Mouse (Mus musculus) heart, embryonic 13.5 days (tissue): ENCODE data around the gene Tecpr1. TPM values are rescaled to one million over a fixed set of nuclear protein-coding genes. Genes with fewer than 3 reads are reported as not detected.
A peak's percentile ranks its signal among the peaks of the same experiment; 100 is the strongest.

Source experiments
- ATAC-seq: fragments of 200-750 bp; cut with Nextera tagmentation; 2 replicates; pipeline ENCODE4 v1.8.0; 2017; ENCODE audit warnings: moderate TSS enrichment; ENCODE audit not compliant: insufficient number of reproducible peaks, low FRiP score, low TSS enrichment; ENCODE audit errors: extremely low read depth
- H3K27ac ChIP-seq: fragments of 300-500 bp; sonication (generic); replicated peaks from 2 replicates; pipeline ENCODE4 v1.5.1; 2015; ENCODE audit warnings: moderate library complexity, mild to moderate bottlenecking, inconsistent platforms
- H3K27me3 ChIP-seq: fragments of 300-500 bp; sonication (generic); replicated peaks from 2 replicates; pipeline ENCODE4 v1.6.1; 2015; ENCODE audit warnings: mild to moderate bottlenecking, inconsistent platforms
- H3K36me3 ChIP-seq: fragments of 300-500 bp; sonication (generic); 2 replicates; pipeline ENCODE4 v1.6.1; 2015; ENCODE audit warnings: mild to moderate bottlenecking, inconsistent platforms
- H3K4me1 ChIP-seq: fragments of 300-500 bp; sonication (generic); 2 replicates; pipeline ENCODE4 v1.6.1; 2015; ENCODE audit warnings: inconsistent platforms
- H3K4me2 ChIP-seq: fragments of 300-500 bp; sonication (generic); 2 replicates; pipeline ENCODE4 v1.6.1; 2015; ENCODE audit warnings: inconsistent platforms, mild to moderate bottlenecking, moderate library complexity
- H3K4me3 ChIP-seq: fragments of 300-500 bp; sonication (generic); 2 replicates; pipeline ENCODE4 v1.5.1; 2015; ENCODE audit warnings: moderate library complexity, mild to moderate bottlenecking, inconsistent platforms
- H3K9ac ChIP-seq: fragments of 300-500 bp; sonication (generic); 2 replicates; pipeline ENCODE4 v1.6.1; 2015; ENCODE audit warnings: inconsistent platforms, mild to moderate bottlenecking, moderate library complexity
- H3K9me3 ChIP-seq: fragments of 300-500 bp; sonication (generic); 2 replicates; pipeline ENCODE4 v1.6.1; 2016; ENCODE audit warnings: inconsistent platforms
- WGBS: fragments of 180-500 bp; shearing (Covaris S2); methylation state at CpG from one replicate; pipeline ENCODE4 v1.1.7; 2015; ENCODE audit warnings: mixed read lengths; 5-methylcytosine and 5-hydroxymethylcytosine counted together
- polyA plus RNA-seq: library from polyadenylated mRNA; unstranded; fragments of >200 nt; fragmentation: Nextera tagmentation; extraction: Ambion mirVana; gene quantifications from 2 replicates; pipeline ENCODE4 v1.2.1, GENCODE M21; 2015

Gene Tecpr1
- 14.7 and 15.3 TPM in 2 replicates for polyA plus RNA-seq

DNA sequence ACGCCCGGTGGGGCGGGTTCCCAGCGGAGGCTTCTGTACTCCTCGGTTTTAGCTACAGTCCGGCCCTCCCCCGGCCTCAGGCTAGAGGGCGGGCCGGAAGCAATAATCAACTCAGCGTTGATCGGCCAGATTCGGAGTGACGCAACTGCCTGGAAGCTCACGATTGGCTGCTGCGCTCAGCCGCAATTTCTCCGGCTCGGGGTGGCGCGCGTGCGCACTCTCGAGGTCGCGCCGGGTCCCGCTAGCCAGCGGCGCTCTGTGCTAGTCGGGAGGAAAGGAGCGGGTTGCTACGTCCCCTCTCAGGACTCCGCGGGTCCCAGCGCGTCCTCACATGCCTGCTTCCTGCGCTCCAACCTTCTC lies at the start of gene Tecpr1:
TSS of gene Tecpr1 (minus strand) at position 113 of the 360 bp plus-strand sequence.
- WGBS = 0% methylated on average over 37 of the region's 37 CpGs
- no peaks in the 10 kb centered on the region for H3K36me3 ChIP-seq
- no peaks in the 10 kb centered on the region for H3K9me3 ChIP-seq
- peak within 1 kb of the TSS; percentile 80 for H3K4me3 ChIP-seq
- peak within 1 kb of the TSS; percentile 79 for H3K4me2 ChIP-seq
- H3K9ac ChIP-seq = peak within 1 kb of the TSS; percentile 91
- H3K27me3 ChIP-seq = no peaks in the 10 kb centered on the region
- ATAC-seq = peak; percentile 95
- peaks cover 25% of the 10 kb centered on the region for H3K4me1 ChIP-seq
- H3K27ac ChIP-seq = peak within 1 kb of the TSS; percentile 80

DNA sequence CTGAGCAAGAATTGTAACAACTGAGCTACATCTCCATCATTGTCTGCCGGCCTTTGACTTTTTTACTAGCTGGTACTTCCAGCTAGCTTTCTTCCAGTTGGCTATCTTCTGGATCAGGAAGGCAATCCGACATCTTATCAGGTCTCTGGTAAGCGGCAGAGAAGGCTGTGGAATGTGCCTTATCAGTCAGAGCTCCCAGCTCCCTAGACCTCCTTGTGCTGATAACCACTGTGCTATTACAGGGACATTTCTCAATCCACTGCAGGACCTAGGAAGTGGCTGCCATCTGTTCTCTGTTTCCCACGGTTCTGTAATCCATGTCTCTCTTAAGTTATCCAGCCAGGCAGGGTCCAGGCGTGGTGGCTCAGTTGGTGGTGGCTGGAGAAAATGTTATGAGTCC lies 48.4 kb upstream of the Tecpr1 start:
- H3K27ac ChIP-seq = peak overlapping the region; percentile 53
- no peak for ATAC-seq
- H3K9ac ChIP-seq = 0 out of 2 replicates have a peak overlapping the region, but pooled peaks have one; percentile 8
- no peak overlapping the region for H3K4me2 ChIP-seq
- H3K36me3 ChIP-seq = peaks cover 28% of the 10 kb centered on the region
- WGBS = 10% methylated on average over 5 of the region's 5 CpGs
- no peaks in the 10 kb centered on the region for H3K27me3 ChIP-seq
- H3K4me1 ChIP-seq = peaks cover 61% of the 10 kb centered on the region
- H3K9me3 ChIP-seq = no peaks in the 10 kb centered on the region
- H3K4me3 ChIP-seq = no peak overlapping the region

DNA sequence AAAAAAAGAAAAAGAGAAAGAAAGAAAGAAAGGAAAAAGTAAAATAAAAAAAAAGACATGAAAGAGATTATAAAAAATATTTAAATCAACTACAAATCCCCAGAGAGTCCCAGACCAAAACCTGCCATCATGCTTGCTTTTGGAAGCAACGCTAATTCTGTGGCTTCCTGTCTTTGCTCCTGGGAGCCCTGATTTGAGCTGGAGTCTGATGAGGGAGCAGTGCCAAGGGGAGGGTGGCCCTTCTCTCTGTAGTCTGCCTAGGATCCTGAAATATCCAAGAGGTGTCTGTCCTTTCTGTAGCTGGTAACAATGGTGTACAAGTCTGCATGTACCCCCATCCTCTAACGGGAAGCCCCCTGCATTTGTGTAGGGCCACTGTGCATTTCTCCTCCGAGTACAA lies 47.7 kb upstream of the Tecpr1 start:
- no peak overlapping the region for H3K4me2 ChIP-seq
- peaks cover 66% of the 10 kb centered on the region for H3K4me1 ChIP-seq
- ATAC-seq = no peak
- peak overlapping the region; percentile 53 for H3K27ac ChIP-seq
- H3K27me3 ChIP-seq = no peaks in the 10 kb centered on the region
- no peak overlapping the region for H3K9ac ChIP-seq
- H3K4me3 ChIP-seq = no peak overlapping the region
- 46% methylated on average over 3 of the region's 3 CpGs for WGBS
- H3K9me3 ChIP-seq = no peaks in the 10 kb centered on the region
- peaks cover 31% of the 10 kb centered on the region for H3K36me3 ChIP-seq

DNA sequence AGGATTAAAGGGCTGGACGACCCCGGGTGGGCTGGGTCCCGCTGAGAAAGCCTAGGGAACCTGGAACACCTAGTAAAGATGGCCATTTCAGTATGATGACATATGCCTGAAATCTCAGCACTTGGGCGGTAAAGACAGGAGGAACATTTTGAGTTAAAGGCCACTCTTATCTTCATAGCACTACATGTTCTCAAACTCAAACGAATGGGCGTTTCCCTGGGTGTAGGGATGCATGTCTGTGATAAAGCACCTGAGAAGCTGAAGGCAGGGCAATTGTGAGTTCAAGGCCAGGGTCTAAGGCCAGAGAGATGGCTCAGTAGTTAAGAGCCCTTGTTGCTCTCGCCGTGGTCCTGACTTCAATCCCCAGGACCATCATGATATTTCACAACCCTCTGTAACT lies 47.0 kb upstream of the Tecpr1 start:
- no peak overlapping the region for H3K4me3 ChIP-seq
- ATAC-seq = no peak
- no peak overlapping the region for H3K9ac ChIP-seq
- H3K9me3 ChIP-seq = no peaks in the 10 kb centered on the region
- no peaks in the 10 kb centered on the region for H3K27me3 ChIP-seq
- H3K4me1 ChIP-seq = peaks cover 64% of the 10 kb centered on the region
- no peak overlapping the region for H3K27ac ChIP-seq
- no peak overlapping the region for H3K4me2 ChIP-seq
- 82% methylated on average over 8 of the region's 8 CpGs for WGBS
- H3K36me3 ChIP-seq = peaks cover 33% of the 10 kb centered on the region

DNA sequence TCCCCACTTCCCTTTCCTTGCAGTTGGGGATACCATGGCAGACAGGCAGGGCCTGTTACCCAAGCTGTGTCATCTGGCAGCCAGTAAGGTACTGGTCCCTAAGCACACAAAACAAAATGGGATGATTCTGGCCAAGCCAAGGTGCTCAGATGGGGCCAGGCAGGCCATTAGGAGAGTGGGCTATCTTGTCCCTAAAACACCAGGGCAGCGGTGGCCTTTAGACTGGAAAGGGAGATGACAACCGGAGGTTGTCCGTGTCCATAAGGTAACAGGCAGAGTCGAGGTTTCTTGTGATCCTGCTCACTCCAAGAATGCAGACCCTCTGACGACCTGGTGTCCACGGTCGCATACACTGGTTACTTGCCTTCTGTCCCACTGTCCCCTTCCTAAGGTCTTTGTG lies 46.5 kb upstream of the Tecpr1 start:
- no peak overlapping the region for H3K27ac ChIP-seq
- no peaks in the 10 kb centered on the region for H3K9me3 ChIP-seq
- H3K27me3 ChIP-seq = no peaks in the 10 kb centered on the region
- WGBS = 89% methylated on average over 7 of the region's 7 CpGs
- H3K4me2 ChIP-seq = no peak overlapping the region
- H3K4me3 ChIP-seq = no peak overlapping the region
- peaks cover 37% of the 10 kb centered on the region for H3K36me3 ChIP-seq
- peaks cover 61% of the 10 kb centered on the region for H3K4me1 ChIP-seq
- no peak overlapping the region for H3K9ac ChIP-seq
- ATAC-seq = no peak

DNA sequence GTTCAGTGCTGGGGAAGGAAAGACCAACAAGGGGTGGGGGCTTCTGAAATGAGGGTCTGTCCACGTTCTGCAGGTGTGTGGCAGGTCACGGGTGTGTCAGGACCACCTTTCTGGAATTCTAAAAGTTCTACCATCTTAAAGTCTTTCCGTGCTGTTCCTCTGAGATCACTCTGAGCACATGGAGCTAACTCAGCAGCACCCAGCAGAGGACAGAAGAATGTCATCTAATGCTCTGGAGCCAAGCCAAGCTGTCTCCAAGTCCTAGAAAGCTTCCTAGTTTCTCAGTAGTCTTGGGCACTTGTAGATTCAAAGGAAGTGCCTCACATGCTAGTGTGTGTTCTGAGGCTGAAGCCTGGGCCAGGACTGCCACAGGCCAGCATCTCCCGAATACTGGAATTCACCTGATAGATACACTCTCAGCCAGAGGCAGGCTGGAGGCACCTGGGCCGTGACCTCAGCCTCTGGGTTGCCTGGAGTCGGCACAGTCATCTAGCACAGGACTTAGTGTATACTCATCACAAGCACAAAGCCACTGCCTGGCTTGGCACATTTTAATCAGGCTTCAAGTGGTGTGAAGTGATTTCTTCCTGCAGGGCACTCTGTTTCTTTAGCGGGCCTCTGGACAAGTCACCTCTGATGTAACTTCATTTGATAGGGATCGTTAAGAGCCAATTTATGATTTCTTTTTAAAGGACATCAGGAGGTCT lies 44.3 kb upstream of the Tecpr1 start:
- no peaks in the 10 kb centered on the region for H3K27me3 ChIP-seq
- H3K27ac ChIP-seq = peak overlapping the region; percentile 73
- 39% methylated on average over 8 of the region's 8 CpGs for WGBS
- H3K4me2 ChIP-seq = 0 out of 2 replicates have a peak overlapping the region, but pooled peaks have one; percentile 3
- no peaks in the 10 kb centered on the region for H3K9me3 ChIP-seq
- peak; percentile 29; the same call in 1 of the 2 replicates for ATAC-seq
- peaks cover 53% of the 10 kb centered on the region for H3K36me3 ChIP-seq
- peak overlapping the region; percentile 58 for H3K9ac ChIP-seq
- H3K4me1 ChIP-seq = peaks cover 63% of the 10 kb centered on the region
- no peak overlapping the region for H3K4me3 ChIP-seq

DNA sequence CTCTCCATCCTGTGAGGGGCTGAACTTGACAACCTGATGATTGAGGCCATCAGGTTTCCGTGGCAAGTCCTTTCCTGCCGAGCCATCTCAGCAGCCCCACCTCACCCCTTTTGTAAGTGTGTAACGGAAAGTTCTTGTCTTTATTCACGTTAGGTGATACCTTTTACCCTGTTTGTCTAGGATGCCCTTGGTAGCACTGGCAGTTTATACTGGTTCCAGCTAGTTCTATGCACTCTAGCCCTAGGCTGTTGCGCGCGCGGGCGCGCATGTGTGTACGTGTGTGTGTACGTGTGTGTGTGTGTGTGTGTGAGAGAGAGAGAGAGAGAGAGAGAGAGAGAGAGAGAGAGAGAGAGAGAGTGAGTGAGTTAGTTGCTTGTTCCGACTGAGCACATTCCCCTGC lies 40.1 kb upstream of the Tecpr1 start:
- Histone ChIP-seq H3K9me3 (no peaks in the 10 kb centered on the region), H3K4me3 (no peak overlapping the region), H3K9ac (peak overlapping the region; percentile 41; the same call in 1 of the 2 replicates), H3K4me1 (peaks cover 76% of the 10 kb centered on the region), H3K4me2 (0 out of 2 replicates have a peak overlapping the region, but pooled peaks have one; percentile 5), H3K27me3 (no peaks in the 10 kb centered on the region), H3K27ac (peak overlapping the region; percentile 62), H3K36me3 (peaks cover 72% of the 10 kb centered on the region)
- WGBS = 69% methylated on average over 13 of the region's 13 CpGs
- no peak for ATAC-seq

DNA sequence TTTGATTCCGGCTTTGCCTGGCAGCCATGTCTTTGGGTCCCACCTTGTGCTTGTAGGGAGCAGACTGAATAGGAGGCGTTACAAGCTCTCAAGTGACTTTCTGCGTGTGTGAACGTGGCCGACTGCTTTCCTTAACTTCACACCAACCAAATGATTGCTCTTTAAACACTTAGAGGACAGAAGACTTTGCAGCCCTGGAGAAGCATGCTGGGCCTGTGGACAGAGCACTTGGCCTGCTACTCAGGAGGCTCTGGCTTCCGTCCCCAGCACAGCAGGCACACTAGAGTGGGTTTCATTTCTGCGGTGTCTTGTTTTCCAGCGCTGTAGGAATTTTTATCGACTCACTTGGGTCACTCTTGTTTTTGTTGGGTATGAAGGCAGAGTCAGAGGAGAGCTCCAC lies 39.7 kb upstream of the Tecpr1 start:
- Histone ChIP-seq H3K27me3 (no peaks in the 10 kb centered on the region), H3K4me3 (no peak overlapping the region), H3K9ac (peak overlapping the region; percentile 41; the same call in 1 of the 2 replicates), H3K36me3 (peaks cover 68% of the 10 kb centered on the region), H3K4me1 (peaks cover 76% of the 10 kb centered on the region), H3K9me3 (no peaks in the 10 kb centered on the region), H3K4me2 (0 out of 2 replicates have a peak overlapping the region, but pooled peaks have one; percentile 5), H3K27ac (peak overlapping the region; percentile 62)
- WGBS = 38% methylated on average over 9 of the region's 9 CpGs
- no peak for ATAC-seq

DNA sequence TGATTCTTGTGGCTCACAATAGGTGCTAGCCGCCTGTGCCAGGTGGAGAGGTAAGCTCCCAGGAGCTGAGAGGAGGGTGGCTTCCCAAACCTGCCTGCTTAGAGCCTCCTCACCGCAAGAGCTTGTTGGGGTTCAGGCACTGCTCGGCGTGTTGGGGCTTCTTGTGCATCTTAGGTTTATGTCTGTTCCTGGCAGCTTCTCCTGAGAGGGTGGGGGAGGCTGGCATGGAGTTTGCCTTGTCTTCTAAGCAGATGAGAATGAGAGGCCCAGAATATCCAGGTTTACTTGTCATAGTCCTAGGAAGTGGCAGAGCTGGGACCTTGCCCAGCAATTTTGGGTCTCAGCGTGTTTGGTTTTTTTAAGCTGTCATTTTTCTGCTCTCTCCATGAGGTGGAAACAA lies 38.4 kb upstream of the Tecpr1 start:
- Histone ChIP-seq H3K27me3 (no peaks in the 10 kb centered on the region), H3K27ac (0 out of 2 replicates have a peak overlapping the region, but pooled peaks have one; percentile 1), H3K36me3 (peaks cover 66% of the 10 kb centered on the region), H3K4me1 (peaks cover 76% of the 10 kb centered on the region), H3K9ac (peak overlapping the region; percentile 42; the same call in 1 of the 2 replicates), H3K4me3 (no peak overlapping the region), H3K9me3 (no peaks in the 10 kb centered on the region), H3K4me2 (no peak overlapping the region)
- ATAC-seq = no peak
- 88% methylated on average over 5 of the region's 5 CpGs for WGBS

DNA sequence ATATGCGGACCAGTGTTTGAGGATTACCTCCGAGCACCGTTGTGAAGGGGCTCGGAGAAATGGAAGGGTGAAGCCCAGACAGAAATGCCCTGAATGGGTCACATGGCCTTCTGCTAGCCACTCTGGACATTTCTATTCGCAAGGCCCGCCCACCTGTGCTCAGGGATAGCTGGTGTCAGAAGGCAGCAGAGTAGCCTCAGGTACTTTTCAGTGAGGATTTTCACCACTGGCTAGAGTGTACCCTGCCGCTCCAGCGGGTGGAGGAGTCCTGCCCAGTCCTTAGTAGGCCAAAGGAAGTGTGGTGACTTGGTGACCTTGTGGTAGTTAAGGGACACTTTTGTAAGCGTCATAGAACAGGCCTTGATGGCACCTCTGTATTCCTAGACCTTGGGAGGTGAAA lies 37.9 kb upstream of the Tecpr1 start:
- H3K36me3 ChIP-seq = peaks cover 60% of the 10 kb centered on the region
- H3K27me3 ChIP-seq = no peaks in the 10 kb centered on the region
- 73% methylated on average over 9 of the region's 9 CpGs for WGBS
- no peak overlapping the region for H3K4me3 ChIP-seq
- ATAC-seq = no peak
- H3K4me2 ChIP-seq = no peak overlapping the region
- peaks cover 76% of the 10 kb centered on the region for H3K4me1 ChIP-seq
- no peak overlapping the region for H3K9ac ChIP-seq
- no peak overlapping the region for H3K27ac ChIP-seq
- no peaks in the 10 kb centered on the region for H3K9me3 ChIP-seq

DNA sequence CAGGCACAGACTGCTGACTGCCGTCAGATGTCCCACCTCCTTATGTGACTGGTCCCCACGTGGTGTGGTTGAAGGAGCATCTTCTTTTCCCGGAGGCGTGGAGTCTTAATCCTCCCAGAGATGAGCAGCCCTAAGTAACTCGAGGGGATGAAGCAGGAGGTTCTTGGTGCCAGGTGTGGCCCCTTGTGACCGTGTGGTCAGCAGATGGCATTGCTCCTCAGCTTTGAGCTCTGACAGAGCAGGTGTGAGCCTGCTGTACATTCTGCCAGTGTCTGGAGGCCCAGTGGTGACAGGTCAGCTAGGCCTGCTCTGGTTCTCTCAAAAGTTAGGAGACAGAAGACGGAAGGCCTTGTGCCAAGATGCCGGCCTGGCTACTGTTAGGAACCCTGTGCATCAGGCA lies 37.0 kb upstream of the Tecpr1 start:
- 74% methylated on average over 8 of the region's 8 CpGs for WGBS
- no peak overlapping the region for H3K4me2 ChIP-seq
- H3K27me3 ChIP-seq = no peaks in the 10 kb centered on the region
- no peak for ATAC-seq
- H3K4me1 ChIP-seq = peaks cover 73% of the 10 kb centered on the region
- no peak overlapping the region for H3K4me3 ChIP-seq
- peaks cover 53% of the 10 kb centered on the region for H3K36me3 ChIP-seq
- H3K9ac ChIP-seq = peak overlapping the region; percentile 12; the same call in 1 of the 2 replicates
- no peaks in the 10 kb centered on the region for H3K9me3 ChIP-seq
- no peak overlapping the region for H3K27ac ChIP-seq

DNA sequence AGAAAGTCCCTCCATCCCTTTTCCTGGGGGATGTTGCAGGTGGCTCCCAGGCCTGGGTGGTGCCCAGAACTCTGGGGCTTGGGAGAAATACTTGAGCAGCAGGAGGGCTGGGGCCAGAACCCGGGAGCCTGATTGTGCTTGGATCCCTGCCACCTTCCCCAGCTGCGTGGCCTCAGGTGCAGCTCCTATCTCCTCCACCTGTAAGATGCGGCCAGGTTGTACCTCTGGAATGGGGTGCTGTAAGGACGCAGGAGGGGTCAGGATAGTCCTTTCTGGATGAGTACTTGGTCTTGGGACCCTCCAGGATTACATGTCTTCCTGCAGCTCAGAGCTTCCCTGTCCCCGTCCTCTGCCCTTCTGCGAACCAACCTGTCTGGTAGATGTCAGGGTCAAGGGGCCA lies 35.8 kb upstream of the Tecpr1 start:
- ATAC-seq = no peak
- Histone ChIP-seq H3K36me3 (peaks cover 42% of the 10 kb centered on the region), H3K4me3 (peak overlapping the region; percentile 98), H3K4me1 (peaks cover 78% of the 10 kb centered on the region), H3K27me3 (no peaks in the 10 kb centered on the region), H3K9ac (peak overlapping the region; percentile 100), H3K27ac (peak overlapping the region; percentile 97; the same call in 1 of the 2 replicates), H3K4me2 (peak overlapping the region; percentile 94), H3K9me3 (no peaks in the 10 kb centered on the region)
- WGBS = 69% methylated on average over 6 of the region's 6 CpGs
